ENCODE assay signal across 9 mouse cellular contexts in genomic region chr6:142154081-142154480, GRCm38 (mm10). TPM values are rescaled to one million over a fixed set of nuclear protein-coding genes. Genes with fewer than 3 reads are reported as not detected.
DNase-seq lines count a peak whose midpoint lies in the region; TF ChIP-seq lines count a peak whose summit lies in the region.
"Not testable (repeated sequence)": the region's sequence is repeated elsewhere in the genome, so short reads cannot be mapped to it uniquely, and the experiment has no call there.
"Had no signal": no experiment of that assay in that cellular context is flagged by ENCODE, and none has a peak within 500 bp of the region (broad histone marks: within the 10 kb centered on the region; RNA-seq: fewer than 3 reads in every experiment).

No protein-coding gene starts in this region.

- DNase-seq in adrenal gland, adult 8-10 months, result peak; percentile 6
- DNase-seq in frontal cortex, postnatal 10 days (ENCODE audit: low spot score in 2 of 2), result peak; percentile 7 to 37
- DNase-seq in heart, adult 8-10 months (ENCODE audit: low spot score), result peak; percentile 32
- DNase-seq in layer of hippocampus, adult 11-12 months (ENCODE audit: low spot score), result peak; percentile 48
- peak; percentile 14 to 23 for DNase-seq in left cerebral cortex, adult 2 months (ENCODE audit: extremely low spot score in 1 of 2, low spot score in 2 of 2)
- DNase-seq in lung, postnatal 25 days (ENCODE audit: low spot score), result peak; percentile 17
- peak; percentile 8 to 22 for DNase-seq in right cerebral cortex, postnatal 36 days (ENCODE audit: low spot score in 2 of 2)

- TF ChIP-seq CTCF in left cerebral cortex, adult 2 months (IDR thresholded peaks at IDR 0.05), result not testable (repeated sequence)

- not testable (repeated sequence) for H3K4me3 ChIP-seq in left cerebral cortex, adult 2 months

- intact Hi-C loops in left cerebral cortex, adult 2 months (cut with DNase I), result not testable (repeated sequence)

- H3K27ac ChIP-seq in left cerebral cortex, adult 2 months, result not testable (repeated sequence)

RNA-seq across cellular contexts. Expression of gene Slco1a6, which starts 54.2 kb away (rescaled TPM):
- under 1 TPM in 1 of 4 experiments, not detected in 3; 0.75 TPM for total RNA-seq in adrenal gland, adult 8-10 months (2022)
- not detected for total RNA-seq in heart, adult 8-10 months (2022)
- total RNA-seq in left cerebral cortex, adult 2 months (2021), result under 1 TPM in 1 of 2 experiments, not detected in 1; 0.89 TPM
- total RNA-seq: gastrocnemius, postnatal 36 days; megakaryocyte progenitor cell, adult 5-6 weeks had no signal
